Mouse (Mus musculus) myocyte (in vitro differentiated cells): Measurements from ENCODE around the gene Tm7sf3.

Experiments
- POLR2A ChIP-seq: IDR thresholded peaks from one replicate; pipeline ENCODE4 v1.6.1; 2011; ENCODE audit warnings: low read depth, mild to moderate bottlenecking, control low read depth, moderate library complexity; ENCODE audit not compliant: insufficient read length
- POLR2AphosphoS2 ChIP-seq: IDR thresholded peaks from one replicate; pipeline ENCODE4 v1.6.1; 2011; ENCODE audit warnings: low read depth, control low read depth; ENCODE audit not compliant: insufficient read length
- TCF12 ChIP-seq: IDR thresholded peaks from one replicate; pipeline ENCODE4 v1.6.1; 2011; ENCODE audit warnings: mild to moderate bottlenecking, control low read depth; ENCODE audit not compliant: poor library complexity, insufficient read depth, severe bottlenecking
- USF1 ChIP-seq: IDR thresholded peaks from one replicate; pipeline ENCODE4 v1.6.1; 2011; ENCODE audit warnings: low read depth, mild to moderate bottlenecking, control low read depth, moderate library complexity

- TF ChIP-seq POLR2A (no peak), TCF12 (no peak), POLR2AphosphoS2 (no peak), USF1 (no peak)
Observed at GRCm38 (mm10) chr6:146633097-146633496, 9.5 kb downstream of the Tm7sf3 start.
